11 mouse cellular contexts compared by ENCODE assay signal in genomic region chr10:71052748-71053147, GRCm38 (mm10).
DNase-seq lines count a peak whose midpoint lies in the region; ATAC-seq lines count a peak whose summit lies in the region.
"Had no signal": no experiment of that assay in that cellular context is flagged by ENCODE, and none has a peak within 500 bp of the region (broad histone marks: within the 10 kb centered on the region; RNA-seq: fewer than 3 reads in every experiment).

No protein-coding gene starts in this region.

- no peak overlapping the region for H3K4me2 ChIP-seq in heart, embryonic 11.5 days
- H3K4me2 ChIP-seq in kidney, embryonic 15.5 days = no peak overlapping the region
- H3K4me2 ChIP-seq: midbrain, embryonic 12.5 days had no signal

- H3K4me1 ChIP-seq in heart, embryonic 11.5 days (ENCODE audit: control insufficient read depth, insufficient read depth, low read length) = peaks cover 15% of the 10 kb centered on the region
- H3K4me1 ChIP-seq in kidney, embryonic 15.5 days = peaks cover 23% of the 10 kb centered on the region
- H3K4me1 ChIP-seq: midbrain, embryonic 12.5 days had no signal

- DNase-seq in heart, postnatal 25 days (ENCODE audit: low spot score) = no peak
- no peak for DNase-seq in kidney, postnatal 10 days
- peak; percentile 41 for DNase-seq in brain, adult 2 months (ENCODE audit: low read depth, low spot score)
- DNase-seq in kidney, postnatal 36 days = peak; percentile 29 to 41
- DNase-seq: adrenal gland, postnatal 10 days had no signal

- H3K36me3 ChIP-seq in heart, embryonic 11.5 days (ENCODE audit: control insufficient read depth, insufficient read depth, low read length) = no peaks in the 10 kb centered on the region
- H3K36me3 ChIP-seq in kidney, embryonic 15.5 days = no peaks in the 10 kb centered on the region
- H3K36me3 ChIP-seq: midbrain, embryonic 12.5 days had no signal

- H3K27ac ChIP-seq in heart, embryonic 11.5 days (ENCODE audit: low read depth, low read length) = peak overlapping the region; percentile 32; the same call in 1 of the 2 replicates
- peak overlapping the region; percentile 56 for H3K27ac ChIP-seq in kidney, embryonic 15.5 days
- H3K27ac ChIP-seq: layer of hippocampus, adult 2 months; midbrain, embryonic 12.5 days had no signal

- no peak overlapping the region for H3K9ac ChIP-seq in heart, embryonic 11.5 days (ENCODE audit: low read depth, low read length)
- no peak overlapping the region for H3K9ac ChIP-seq in kidney, embryonic 15.5 days
- H3K9ac ChIP-seq: midbrain, embryonic 12.5 days had no signal

- H3K9me3 ChIP-seq in heart, embryonic 11.5 days (replicated peaks; ENCODE audit: control insufficient read depth, low read length) = no peaks in the 10 kb centered on the region
- no peaks in the 10 kb centered on the region for H3K9me3 ChIP-seq in kidney, embryonic 15.5 days (replicated peaks)
- H3K9me3 ChIP-seq: midbrain, embryonic 12.5 days had no signal

- intact Hi-C loops in heart, postnatal 25 days (cut with DNase I) = no loop called here

- 69% methylated on average over 9 of the region's 9 CpGs for WGBS in heart, embryonic 11.5 days (ENCODE audit: insufficient replicate concordance)
- 52% methylated on average over 9 of the region's 9 CpGs for WGBS in kidney, embryonic 15.5 days

- ATAC-seq in heart, embryonic 11.5 days (replicated peaks; ENCODE audit: insufficient number of reproducible peaks, low FRiP score, low TSS enrichment) = no peak
- ATAC-seq in kidney, embryonic 15.5 days (replicated peaks; ENCODE audit: low FRiP score) = 0 out of 2 replicates have a peak, but pooled peaks have one; percentile 45
- no peak for ATAC-seq in megakaryocyte-erythroid progenitor cell, adult 5-6 weeks (replicated peaks; ENCODE audit: low FRiP score, low TSS enrichment, poor library complexity, severe bottlenecking)
- ATAC-seq: hindbrain, embryonic 16.5 days had no signal

- H3K4me3 ChIP-seq in heart, embryonic 11.5 days (ENCODE audit: low read depth, low read length) = no peak overlapping the region
- no peak overlapping the region for H3K4me3 ChIP-seq in kidney, embryonic 15.5 days (replicated peaks)
- H3K4me3 ChIP-seq: layer of hippocampus, adult 2 months; midbrain, embryonic 12.5 days had no signal

- H3K27me3 ChIP-seq in heart, embryonic 11.5 days (ENCODE audit: control insufficient read depth, insufficient read depth, low read length) = no peaks in the 10 kb centered on the region
- H3K27me3 ChIP-seq in kidney, embryonic 15.5 days = no peaks in the 10 kb centered on the region
- H3K27me3 ChIP-seq: midbrain, embryonic 12.5 days had no signal

Comparison
In these comparisons a context has a peak if more than half of its experiments do, and no peak if none do; other contexts are left out.
1. DNase-seq: peak in brain, adult 2 months (single experiment) and kidney, postnatal 36 days (2 of 2); none in heart, postnatal 25 days (single experiment) and kidney, postnatal 10 days (single experiment).